Mouse (Mus musculus) liver, postnatal 0 days (tissue): ENCODE measurements at regions not wholly inside any gene's neighbourhood (a gene's known extent, or its start where the extent isn't known, plus 50 kb on each side); places are given as distances from the start of the nearest gene placed in this dataset.

Experiments used
- CTCF ChIP-seq: sonication (generic); IDR thresholded peaks from 2 replicates; pipeline ENCODE4 v1.5.1; 2016; ENCODE audit warnings: antibody characterized with exemption, low read depth
- EP300 ChIP-seq: IDR thresholded peaks from 2 replicates; pipeline ENCODE4 v1.6.1; 2016; ENCODE audit warnings: antibody characterized with exemption, low read depth, mild to moderate bottlenecking

DNA sequence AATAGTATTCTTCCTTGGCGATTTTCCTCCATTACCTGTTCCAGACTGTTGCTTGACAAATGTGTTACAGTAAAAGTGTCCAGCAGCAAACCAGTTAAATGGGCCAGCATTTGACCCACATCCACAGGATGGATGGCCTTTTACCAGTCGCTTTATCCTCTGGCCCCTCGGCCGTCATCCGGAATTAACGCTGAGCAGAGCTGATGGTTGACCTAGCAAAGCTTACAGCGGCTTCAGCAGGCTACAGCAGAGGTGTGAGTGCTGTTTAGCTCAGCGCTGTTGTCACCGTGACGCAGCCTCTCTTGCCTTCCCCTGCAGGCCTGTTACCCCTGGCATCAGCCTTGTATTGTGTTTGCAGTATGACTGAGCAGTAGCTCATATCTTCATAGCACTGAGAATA, 159.8 kb upstream of the Eif4g2 start:
- TF ChIP-seq CTCF (no peak), EP300 (no peak)
